Mouse (Mus musculus) liver, embryonic 13.5 days (tissue): Measurements from ENCODE around the gene Zmynd19. TPM values are rescaled to one million over a fixed set of nuclear protein-coding genes. Genes with fewer than 3 reads are reported as not detected.

Source experiments
- ATAC-seq: fragments of 200-750 bp; cut with Nextera tagmentation; 2 replicates; pipeline ENCODE4 v1.8.0; 2017; ENCODE audit warnings: low read depth, mild to moderate bottlenecking, moderate number of reproducible peaks, moderate library complexity
- DNase-seq: peaks from one replicate; pipeline ENCODE4 v3.0.0; 2022
- H3K27ac ChIP-seq: fragments of 300-500 bp; sonication (generic); 2 replicates; pipeline ENCODE4 v1.5.1; 2015; ENCODE audit warnings: moderate library complexity, mild to moderate bottlenecking, inconsistent platforms
- H3K27me3 ChIP-seq: fragments of 300-500 bp; sonication (generic); 2 replicates; pipeline ENCODE4 v1.6.1; 2015; ENCODE audit warnings: mild to moderate bottlenecking, inconsistent platforms
- H3K36me3 ChIP-seq: fragments of 300-500 bp; sonication (generic); 2 replicates; pipeline ENCODE4 v1.6.1; 2015; ENCODE audit warnings: mild to moderate bottlenecking, inconsistent platforms
- H3K4me1 ChIP-seq: fragments of 300-500 bp; sonication (generic); replicated peaks from 2 replicates; pipeline ENCODE4 v1.6.1; 2015; ENCODE audit warnings: inconsistent platforms
- H3K4me2 ChIP-seq: fragments of 300-500 bp; sonication (generic); 2 replicates; pipeline ENCODE4 v1.6.1; 2015; ENCODE audit warnings: inconsistent platforms, mild to moderate bottlenecking, moderate library complexity
- H3K4me3 ChIP-seq: fragments of 300-500 bp; sonication (generic); replicated peaks from 2 replicates; pipeline ENCODE4 v1.5.1; 2015; ENCODE audit warnings: mild to moderate bottlenecking, inconsistent platforms
- H3K9ac ChIP-seq: fragments of 300-500 bp; sonication (generic); 2 replicates; pipeline ENCODE4 v1.6.1; 2015; ENCODE audit warnings: mild to moderate bottlenecking, inconsistent platforms
- H3K9me3 ChIP-seq: fragments of 300-500 bp; sonication (generic); replicated peaks from 2 replicates; pipeline ENCODE4 v1.6.1; 2016; ENCODE audit warnings: inconsistent platforms
- WGBS: fragments of 180-500 bp; shearing (Covaris S2); methylation state at CpG from one replicate; pipeline ENCODE4 v1.1.7; 2015; ENCODE audit not compliant: insufficient replicate concordance; 5-methylcytosine and 5-hydroxymethylcytosine counted together
- microRNA-seq: library from miRNA; unstranded; fragments of <30 nt; microRNA quantifications from one replicate; pipeline ENCODE4, GENCODE M21; 2016
- polyA plus RNA-seq: library from polyadenylated mRNA; unstranded; fragments of >200 nt; fragmentation: Nextera tagmentation; extraction: Ambion mirVana; gene quantifications from 2 replicates; pipeline ENCODE4 v1.2.1, GENCODE M21; 2015

Zmynd19 gene
- polyA plus RNA-seq, 1 experiment from 2014 or later = 15.3 TPM

GRCm38 (mm10) chr2:24996471-24996870, 46.9 kb downstream of the Zmynd19 start:
- Histone ChIP-seq H3K4me3 (no peak overlapping the region), H3K27me3 (no peaks in the 10 kb centered on the region), H3K4me1 (no peaks in the 10 kb centered on the region), H3K9ac (no peak overlapping the region), H3K27ac (no peak overlapping the region), H3K36me3 (peaks cover 40% of the 10 kb centered on the region), H3K9me3 (no peaks in the 10 kb centered on the region), H3K4me2 (no peak overlapping the region)
- ATAC-seq = no peak
- DNase-seq = no peak
- WGBS = 85% methylated on average over 2 of the region's 2 CpGs

DNA sequence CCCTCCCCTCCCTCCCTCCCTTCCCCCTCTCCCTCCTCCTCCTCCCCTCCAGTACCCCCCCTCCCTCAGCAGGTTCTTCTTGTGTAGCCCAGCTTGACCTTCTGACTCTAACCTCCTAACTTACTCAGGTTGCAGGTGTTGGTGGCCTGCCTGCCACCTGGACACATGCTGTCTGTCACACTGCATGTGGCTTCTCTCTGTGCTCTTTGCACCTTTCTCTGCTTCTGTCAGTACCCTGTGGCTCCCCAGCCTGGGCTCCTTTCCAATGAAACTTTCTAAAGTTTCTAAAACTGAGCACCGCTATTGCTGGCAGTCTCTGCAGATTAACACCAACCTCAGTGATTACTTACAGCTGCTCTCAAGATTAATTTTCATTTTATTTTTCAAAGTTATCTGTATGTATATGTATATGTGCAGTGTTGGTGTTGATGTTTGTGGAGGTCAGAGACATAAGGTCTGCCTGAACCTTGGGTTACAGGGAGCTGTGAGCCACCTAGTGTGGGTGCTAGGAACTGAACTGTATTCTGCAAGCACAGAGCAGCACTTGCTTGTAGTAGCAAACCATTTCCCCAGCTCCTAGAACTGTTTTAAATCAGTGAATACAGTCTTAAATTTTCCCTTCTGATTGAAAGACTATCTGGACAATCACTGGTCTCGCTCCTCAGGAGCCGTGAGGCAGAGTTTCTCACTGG, 51.1 kb downstream of the Zmynd19 start:
- DNase-seq = no peak
- WGBS = 84% methylated on average over 3 of the region's 3 CpGs

GRCm38 (mm10) chr2:25003946-25004786, 54.6 kb downstream of the Zmynd19 start:
- DNase-seq (no peak), ATAC-seq (no peak)
- Histone ChIP-seq H3K9me3 (no peaks in the 10 kb centered on the region), H3K9ac (no peak overlapping the region), H3K27me3 (no peaks in the 10 kb centered on the region), H3K4me2 (no peak overlapping the region), H3K4me1 (no peaks in the 10 kb centered on the region), H3K36me3 (peaks cover 27% of the 10 kb centered on the region), H3K27ac (no peak overlapping the region), H3K4me3 (no peak overlapping the region)
- 87% methylated on average over 9 of the region's 9 CpGs for WGBS

More for the DNA sequence above, 51.1 kb downstream of the Zmynd19 start:
- H3K9ac ChIP-seq = no peak overlapping the region
- no peak overlapping the region for H3K27ac ChIP-seq
- H3K9me3 ChIP-seq = no peaks in the 10 kb centered on the region
- peaks cover 55% of the 10 kb centered on the region for H3K36me3 ChIP-seq
- ATAC-seq = no peak
- no peaks in the 10 kb centered on the region for H3K27me3 ChIP-seq
- H3K4me2 ChIP-seq = no peak overlapping the region
- H3K4me3 ChIP-seq = no peak overlapping the region
- H3K4me1 ChIP-seq = no peaks in the 10 kb centered on the region

GRCm38 (mm10) chr2:25006767-25007166, 57.2 kb downstream of the Zmynd19 start:
- Histone ChIP-seq H3K9ac (no peak overlapping the region), H3K4me3 (no peak overlapping the region), H3K9me3 (no peaks in the 10 kb centered on the region), H3K4me2 (no peak overlapping the region), H3K27ac (no peak overlapping the region), H3K36me3 (peaks cover 28% of the 10 kb centered on the region), H3K27me3 (no peaks in the 10 kb centered on the region), H3K4me1 (no peaks in the 10 kb centered on the region)
- ATAC-seq (no peak), DNase-seq (no peak)
- 79% methylated on average over 1 of the region's 1 CpGs for WGBS

GRCm38 (mm10) chr2:25008250-25008649, 58.7 kb downstream of the Zmynd19 start:
- no peak for ATAC-seq
- no peak overlapping the region for H3K4me3 ChIP-seq
- no peak for DNase-seq
- H3K9ac ChIP-seq = no peak overlapping the region
- H3K9me3 ChIP-seq = no peaks in the 10 kb centered on the region
- no peak overlapping the region for H3K27ac ChIP-seq
- H3K4me1 ChIP-seq = no peaks in the 10 kb centered on the region
- peaks cover 21% of the 10 kb centered on the region for H3K36me3 ChIP-seq
- no peak overlapping the region for H3K4me2 ChIP-seq
- no peaks in the 10 kb centered on the region for H3K27me3 ChIP-seq

Small RNA genes lying within 50 kb of the gene (microRNA-seq; reads per million reads assigned to microRNA genes)
- not detected for gene Gm22875

Other genes starting within 250 kb of the Zmynd19 start
- 0.03 and 0.15 TPM in 2 replicates for gene Cacna1b, start 186.6 kb upstream of the Zmynd19 start, polyA plus RNA-seq
- 19.0 and 22.1 TPM in 2 replicates for gene Ehmt1, start 30.2 kb upstream of the Zmynd19 start, polyA plus RNA-seq
- gene Arrdc1, start 14.5 kb upstream of the Zmynd19 start, polyA plus RNA-seq = 16.6 and 16.8 TPM in 2 replicates
- gene Dph7, start 12.6 kb downstream of the Zmynd19 start, polyA plus RNA-seq = 10.1 and 11.7 TPM in 2 replicates
- 110 and 123 TPM in 2 replicates for gene Mrpl41, start 25.3 kb downstream of the Zmynd19 start, polyA plus RNA-seq
- 12.0 and 12.8 TPM in 2 replicates for gene Pnpla7, start 26.2 kb downstream of the Zmynd19 start, polyA plus RNA-seq
- gene Nsmf, start 104.6 kb downstream of the Zmynd19 start, polyA plus RNA-seq = 8.0 and 10.2 TPM in 2 replicates
- gene Entpd8, start 130.5 kb downstream of the Zmynd19 start, polyA plus RNA-seq = 1.6 and 2.2 TPM in 2 replicates
- 1.1 and 1.6 TPM in 2 replicates for gene Noxa1, start 145.4 kb downstream of the Zmynd19 start, polyA plus RNA-seq
- 2.5 and 2.6 TPM in 2 replicates for gene Nrarp, start 231.0 kb downstream of the Zmynd19 start, polyA plus RNA-seq
- gene Tor4a, start 247.1 kb downstream of the Zmynd19 start, polyA plus RNA-seq = 5.5 and 6.0 TPM in 2 replicates